Mouse (Mus musculus): ENCODE data around the gene Cyp4f37. TPM values are rescaled to one million over a fixed set of nuclear protein-coding genes. Genes with fewer than 3 reads are reported as not detected.

Cyp4f37 gene
- polyA plus RNA-seq, 1 experiment from 2014 or later = not detected

Other genes starting within 250 kb of the Cyp4f37 start
- 24.9 and 25.9 TPM in 2 replicates for gene Wiz, start 231.9 kb upstream of the Cyp4f37 start, polyA plus RNA-seq (2016; fragmentation: Nextera tagmentation; extraction: Ambion mirVana)
- gene Rasal3, start 217.7 kb upstream of the Cyp4f37 start, polyA plus RNA-seq (2016; fragmentation: Nextera tagmentation; extraction: Ambion mirVana) = 0.50 and 0.52 TPM in 2 replicates
- gene Pglyrp2, start 197.1 kb upstream of the Cyp4f37 start, polyA plus RNA-seq (2016; fragmentation: Nextera tagmentation; extraction: Ambion mirVana) = 0.07 TPM in 1 of 2 replicates, not detected in the other
- gene Cyp4f39, start 168.6 kb upstream of the Cyp4f37 start, polyA plus RNA-seq (2016; fragmentation: Nextera tagmentation; extraction: Ambion mirVana) = 0.46 TPM in 1 of 2 replicates, not detected in the other
- 7.0 and 7.5 TPM in 2 replicates for gene Cyp4f17, start 115.3 kb upstream of the Cyp4f37 start, polyA plus RNA-seq (2016; fragmentation: Nextera tagmentation; extraction: Ambion mirVana)
- gene Cyp4f16, start 84.8 kb upstream of the Cyp4f37 start, polyA plus RNA-seq (2016; fragmentation: Nextera tagmentation; extraction: Ambion mirVana) = 10.7 and 14.1 TPM in 2 replicates
- gene Cyp4f40, start 37.6 kb downstream of the Cyp4f37 start, polyA plus RNA-seq (2016; fragmentation: Nextera tagmentation; extraction: Ambion mirVana) = not detected in 2 replicates
- 2.4 and 2.5 TPM in 2 replicates for gene Cyp4f15, start 64.3 kb downstream of the Cyp4f37 start, polyA plus RNA-seq (2016; fragmentation: Nextera tagmentation; extraction: Ambion mirVana)
- 47.9 and 50.5 TPM in 2 replicates for gene Zfp871, start 167.0 kb downstream of the Cyp4f37 start, polyA plus RNA-seq (2016; fragmentation: Nextera tagmentation; extraction: Ambion mirVana)
- gene Zfp811, start 188.6 kb downstream of the Cyp4f37 start, polyA plus RNA-seq (2016; fragmentation: Nextera tagmentation; extraction: Ambion mirVana) = 18.1 and 19.2 TPM in 2 replicates
- 14.2 and 14.7 TPM in 2 replicates for gene Zfp799, start 209.0 kb downstream of the Cyp4f37 start, polyA plus RNA-seq (2016; fragmentation: Nextera tagmentation; extraction: Ambion mirVana)